Mouse (Mus musculus) CD4-positive, CD25-positive, alpha-beta regulatory T cell, adult 4 months (primary cell): Measurements from ENCODE around the gene Itga6. TPM values are rescaled to one million over a fixed set of nuclear protein-coding genes. Genes with fewer than 3 reads are reported as not detected.

Source experiments
- ATAC-seq: one replicate; pipeline ENCODE4 v1.8.0; 2017
- polyA plus RNA-seq, 2 experiments: library from polyadenylated mRNA; unstranded; fragments of 100-300 nt; shearing (Covaris generic); gene quantifications; one replicate each; pipeline ENCODE4 v1.2.1; 2017

The Itga6 gene
- polyA plus RNA-seq, 2 experiments from 2014 or later: 49.6 to 77.1 TPM

- ATAC-seq: no peak
Measured at GRCm38 (mm10) chr2:71764961-71765735, 19.7 kb downstream of the Itga6 start.

DNA sequence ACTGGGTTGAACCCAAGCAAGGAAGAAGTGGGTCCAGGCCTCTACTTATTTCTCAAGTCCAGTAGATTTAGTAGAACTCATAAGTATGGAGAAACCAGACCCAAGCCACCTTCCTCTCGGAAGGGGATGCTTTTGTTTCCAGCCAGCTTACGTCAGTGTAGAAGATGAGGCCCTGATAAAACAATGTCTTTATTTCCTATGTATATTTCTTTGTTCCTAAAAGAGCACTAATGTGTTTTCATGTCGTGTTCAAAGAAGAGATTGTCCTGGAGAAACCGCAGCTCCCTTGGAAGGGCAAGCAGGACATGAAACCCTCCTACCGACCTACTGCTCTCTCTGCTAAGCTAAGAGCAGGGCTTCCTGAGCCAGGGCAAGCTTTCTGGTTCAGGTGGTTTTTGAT, 20.6 kb downstream of the Itga6 start:
- ATAC-seq: no peak

GRCm38 (mm10) chr2:71767019-71767610, 21.7 kb downstream of the Itga6 start:
- no peak for ATAC-seq

DNA sequence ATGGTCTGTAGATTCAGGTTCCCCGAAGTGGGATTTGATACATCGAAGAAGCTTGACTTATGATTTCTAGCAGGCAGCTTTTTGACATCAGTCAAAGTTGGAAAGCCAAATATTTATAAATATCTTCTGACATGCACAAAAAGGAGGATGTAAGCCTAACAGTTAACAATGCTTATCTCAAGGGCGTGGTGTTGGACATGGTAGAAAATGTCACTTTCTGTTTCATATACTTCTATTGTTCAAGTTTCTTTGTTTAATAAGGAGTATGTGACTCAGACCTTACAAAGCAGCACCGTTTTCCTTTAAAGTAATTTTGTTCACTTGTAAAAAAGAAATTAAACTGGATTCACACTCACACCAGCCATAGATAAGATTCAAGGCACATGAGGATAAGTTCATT, 26.3 kb downstream of the Itga6 start:
- ATAC-seq: peak; percentile 64

DNA sequence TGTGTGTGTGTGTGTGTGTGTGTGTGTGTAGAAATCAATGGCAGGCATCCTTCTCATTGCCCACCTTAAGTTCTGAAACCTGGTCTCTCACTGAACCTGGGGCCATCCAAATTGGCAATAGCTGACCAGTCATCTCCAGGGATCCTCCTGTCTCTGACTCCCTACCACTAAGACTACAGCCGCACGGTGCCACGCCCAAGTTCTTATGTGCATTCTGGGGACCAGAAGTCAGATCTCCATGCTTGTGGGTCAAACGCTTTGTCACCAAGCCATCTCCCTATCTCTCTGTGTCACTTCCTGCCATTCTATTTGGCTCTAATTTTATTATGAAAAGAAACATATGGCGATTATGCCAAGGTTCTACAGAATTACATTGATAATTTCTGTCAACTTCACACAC, 28.3 kb downstream of the Itga6 start:
- ATAC-seq: no peak

DNA sequence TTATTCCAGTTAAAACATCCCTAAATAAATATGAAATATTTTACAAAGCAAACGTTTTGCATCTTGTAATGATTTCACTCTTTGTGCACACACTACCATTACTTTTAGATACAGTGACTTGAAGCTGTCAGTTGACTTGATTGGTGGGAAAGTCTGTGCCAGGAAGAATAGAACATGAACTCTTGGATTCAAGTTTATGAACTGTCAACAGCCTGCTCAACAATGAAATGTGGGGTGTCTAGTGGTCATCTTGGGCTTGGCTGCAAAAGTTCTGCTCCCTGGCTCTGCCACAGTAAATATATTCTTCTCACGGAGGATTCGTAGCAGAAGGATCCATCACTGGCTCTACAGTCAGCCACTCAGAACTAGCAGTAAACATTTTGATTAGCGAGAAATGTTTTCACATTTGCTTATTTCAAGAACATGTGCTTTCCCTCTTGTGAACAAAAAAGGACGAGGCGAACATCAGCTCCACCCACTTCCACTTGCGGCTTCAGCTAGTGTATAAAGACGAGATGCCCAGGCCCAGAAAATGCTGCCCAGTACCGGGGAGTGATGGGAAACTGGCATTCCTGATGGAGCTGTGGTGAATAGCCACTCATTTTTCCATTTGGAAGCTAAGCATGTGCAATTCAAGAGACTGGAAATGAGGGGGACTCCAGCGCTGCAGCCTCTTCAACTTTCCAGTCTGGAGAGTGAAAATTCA, 29.0 kb downstream of the Itga6 start:
- no peak for ATAC-seq

DNA sequence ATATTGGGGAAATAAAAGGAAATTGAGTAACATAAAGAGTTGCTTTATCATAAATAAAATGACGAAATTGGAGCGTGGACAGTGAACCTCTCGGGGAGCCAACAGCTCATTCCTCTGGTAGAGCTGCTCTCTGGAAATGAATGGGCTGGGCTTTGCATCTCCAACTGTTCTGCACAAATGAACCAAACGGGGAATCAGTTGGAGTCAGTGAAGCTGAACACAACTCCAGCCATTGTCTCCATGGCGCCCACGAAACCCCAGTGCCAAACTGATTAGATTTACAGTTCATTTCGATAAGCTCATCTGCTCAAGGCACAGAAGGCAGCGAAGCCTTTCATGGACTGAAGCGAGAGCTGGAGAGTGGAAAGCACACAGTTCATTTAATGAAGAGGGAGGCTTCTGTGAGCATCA, 29.8 kb downstream of the Itga6 start:
- ATAC-seq: no peak

DNA sequence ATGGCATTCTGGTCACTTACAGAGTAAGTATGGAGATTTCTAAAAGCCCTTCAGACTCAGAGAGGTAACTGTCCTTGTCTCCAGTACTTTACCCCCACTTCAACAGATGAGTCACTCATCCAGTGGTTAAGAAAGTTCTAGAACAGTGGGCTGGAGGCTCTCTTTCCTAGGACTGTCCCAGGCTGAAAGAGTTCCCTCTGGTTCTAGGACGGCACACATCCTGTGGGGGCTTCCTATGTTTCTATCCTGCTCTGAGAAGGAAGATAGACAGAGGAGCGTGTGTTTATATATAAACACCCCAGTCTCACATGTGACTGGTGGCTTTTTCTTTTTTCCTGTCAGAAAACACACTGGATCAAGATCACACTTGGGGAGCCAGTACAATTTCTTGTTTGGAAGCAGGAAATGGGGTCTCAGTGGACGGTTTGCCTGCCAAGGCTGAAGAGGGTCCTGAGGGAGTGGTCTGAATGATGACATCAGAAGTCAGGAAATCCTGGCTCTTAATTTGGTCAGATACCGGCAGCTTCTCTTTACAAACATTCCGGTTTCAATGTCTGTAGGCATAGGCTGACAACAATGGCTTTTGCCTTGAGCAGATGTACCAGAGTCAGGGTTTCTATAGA, 34.0 kb downstream of the Itga6 start:
- ATAC-seq: no peak

- no peak for ATAC-seq
Measured at GRCm38 (mm10) chr2:71780016-71780415, 34.6 kb downstream of the Itga6 start.

GRCm38 (mm10) chr2:71785260-71785659, 39.8 kb downstream of the Itga6 start:
- no peak for ATAC-seq

DNA sequence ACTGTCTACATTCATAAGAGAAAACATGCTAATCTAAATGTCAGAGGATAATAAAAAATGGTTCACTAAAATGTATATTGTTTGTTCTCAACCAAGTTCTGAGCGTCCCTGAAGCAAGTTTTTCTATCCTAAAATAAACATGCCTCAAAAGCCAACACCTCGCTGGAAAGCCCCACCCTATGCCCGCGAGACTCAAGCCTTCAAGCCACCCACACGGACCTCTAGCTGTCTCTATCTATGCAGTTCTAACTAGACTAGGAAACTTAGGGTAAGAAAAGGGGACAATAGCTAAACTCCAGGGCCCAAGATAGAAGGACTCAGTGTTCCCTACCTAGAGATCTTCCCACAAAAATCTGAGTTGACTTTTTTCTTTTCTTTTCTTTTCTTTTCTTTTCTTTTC, 40.6 kb downstream of the Itga6 start:
- peak; percentile 5 for ATAC-seq

DNA sequence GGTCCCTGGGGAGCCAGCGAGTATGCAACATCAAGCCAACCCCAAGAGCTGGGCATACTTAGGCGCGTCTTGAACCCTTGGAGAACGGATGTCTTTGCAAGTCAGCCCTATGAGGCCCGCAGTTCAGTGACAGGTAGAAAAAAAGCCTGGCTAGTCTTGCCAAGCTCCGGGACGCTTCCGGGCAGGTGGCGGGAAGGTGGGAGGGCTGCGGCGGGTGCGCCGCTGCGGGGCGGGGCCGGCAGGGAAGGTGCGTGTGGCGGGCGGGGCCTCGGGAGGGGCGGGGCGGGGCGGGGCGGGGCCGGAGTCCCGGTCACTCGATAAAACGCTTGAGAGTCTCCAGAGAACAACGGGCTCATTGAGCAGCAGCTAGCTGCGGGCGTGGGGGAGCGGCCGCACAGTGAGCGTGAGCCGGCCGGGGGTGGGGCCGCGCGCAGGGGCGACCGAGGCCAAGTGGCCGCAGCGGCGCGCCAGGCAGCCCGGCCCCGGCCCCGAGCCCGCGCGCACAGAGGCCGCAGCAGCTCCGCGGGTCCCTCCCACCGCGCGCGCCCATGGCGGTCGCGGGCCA, 41.3 kb downstream of the Itga6 start:
- peak; percentile 82 for ATAC-seq

GRCm38 (mm10) chr2:71787156-71787590, 41.8 kb downstream of the Itga6 start:
- ATAC-seq: peak; percentile 42

DNA sequence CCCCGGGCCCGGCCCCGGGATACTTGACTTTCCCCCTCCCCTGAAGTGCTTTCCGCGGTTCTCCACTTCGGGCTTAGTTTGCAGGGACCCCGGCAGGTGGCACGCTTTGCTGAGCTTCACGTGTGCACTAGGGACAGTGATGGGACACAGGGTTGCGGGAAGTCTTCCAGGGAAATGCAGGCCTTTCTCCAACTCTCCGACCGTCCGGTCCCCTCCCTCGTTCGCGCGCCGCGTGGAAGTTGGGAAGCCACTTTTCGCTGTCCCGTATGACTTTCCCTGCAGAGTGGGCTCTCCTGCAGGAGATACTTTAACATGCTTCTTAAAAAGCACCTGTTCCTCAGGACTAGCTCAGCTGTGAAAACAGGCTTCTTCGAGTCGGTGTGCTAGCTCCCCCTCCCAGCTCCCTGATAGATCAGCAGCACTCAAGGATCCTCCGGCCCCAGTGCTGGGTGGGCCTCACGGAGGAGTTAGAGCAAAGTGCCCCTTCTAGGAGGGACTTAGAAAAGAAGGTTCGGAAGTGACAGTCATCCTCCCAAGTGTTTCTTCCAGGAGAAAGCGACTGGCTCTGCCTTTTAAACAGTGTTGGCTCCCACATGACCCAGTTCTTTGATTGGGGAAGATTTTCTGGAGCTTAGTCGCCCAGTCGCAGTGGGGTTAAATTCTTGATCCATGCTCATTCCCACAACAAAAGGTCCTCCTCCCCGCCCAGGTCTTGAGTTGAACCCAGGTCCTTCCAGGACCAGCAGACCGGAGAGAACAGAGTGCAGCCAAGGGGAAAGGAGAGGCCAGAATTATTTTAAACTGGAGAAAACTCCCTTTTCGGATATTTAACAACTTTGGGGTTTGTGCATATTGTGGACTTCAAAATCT, 42.4 kb downstream of the Itga6 start:
- peak; percentile 16 for ATAC-seq

DNA sequence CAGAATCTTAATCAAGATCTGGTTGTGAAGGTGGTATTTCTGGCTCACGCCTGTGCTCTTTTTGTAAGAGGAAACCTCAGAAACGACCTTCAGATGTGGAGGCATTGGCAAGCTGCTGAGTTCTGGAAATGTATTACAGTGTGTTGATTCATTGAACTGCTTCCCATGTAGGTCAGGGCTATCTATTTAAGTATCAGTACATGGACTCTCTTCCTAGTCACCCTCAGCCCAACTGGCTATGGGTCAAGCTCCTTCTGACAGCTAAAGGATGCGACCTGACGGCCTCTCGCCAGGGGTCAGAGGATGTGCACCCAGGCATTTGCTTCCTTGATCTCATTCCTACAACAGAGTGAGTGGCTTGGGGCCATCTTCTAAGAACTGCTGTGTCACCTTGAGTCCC, 45.3 kb downstream of the Itga6 start:
- ATAC-seq: no peak

DNA sequence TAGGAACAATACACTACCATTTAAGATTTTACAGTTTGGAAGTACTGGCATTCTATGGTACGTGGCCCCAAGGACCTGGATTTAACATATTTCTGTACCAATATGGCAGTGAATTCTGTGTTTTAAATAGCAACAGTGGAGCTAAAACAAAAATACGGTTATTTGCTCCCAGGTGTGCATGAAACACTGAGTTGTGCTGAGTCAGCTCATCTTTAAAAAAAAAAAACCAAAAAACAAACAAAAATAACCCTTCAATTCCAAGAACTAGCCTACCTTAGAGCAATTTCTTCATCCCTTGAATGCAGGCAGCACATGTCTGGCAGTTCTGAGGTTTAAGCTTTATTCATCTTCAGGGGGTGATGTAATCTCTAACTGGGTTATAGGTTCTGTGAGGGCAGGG, 45.8 kb downstream of the Itga6 start:
- ATAC-seq: no peak

GRCm38 (mm10) chr2:71794139-71794538, 48.7 kb downstream of the Itga6 start:
- no peak for ATAC-seq

GRCm38 (mm10) chr2:71796787-71797186, 51.4 kb downstream of the Itga6 start:
- ATAC-seq: no peak

DNA sequence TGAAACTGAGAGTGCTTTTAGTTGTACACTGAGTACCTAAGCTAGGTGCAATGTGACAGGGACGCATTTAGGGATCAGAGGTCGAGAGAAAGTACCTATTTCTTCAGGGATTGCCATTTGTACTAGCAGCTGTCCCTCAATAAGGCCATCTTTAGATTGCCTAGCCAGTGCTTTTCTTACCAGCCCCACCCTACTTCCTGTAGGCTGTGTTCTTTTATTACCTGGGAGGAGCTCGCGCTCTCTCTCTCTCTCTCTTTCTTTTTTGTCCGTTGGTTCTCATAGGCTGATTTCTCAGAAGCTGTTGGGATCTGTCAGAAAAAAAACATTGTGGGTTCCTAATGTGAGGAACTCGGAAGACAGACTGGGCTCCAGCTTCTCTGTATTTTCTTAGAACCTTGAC, 55.4 kb downstream of the Itga6 start:
- peak; percentile 83 for ATAC-seq

DNA sequence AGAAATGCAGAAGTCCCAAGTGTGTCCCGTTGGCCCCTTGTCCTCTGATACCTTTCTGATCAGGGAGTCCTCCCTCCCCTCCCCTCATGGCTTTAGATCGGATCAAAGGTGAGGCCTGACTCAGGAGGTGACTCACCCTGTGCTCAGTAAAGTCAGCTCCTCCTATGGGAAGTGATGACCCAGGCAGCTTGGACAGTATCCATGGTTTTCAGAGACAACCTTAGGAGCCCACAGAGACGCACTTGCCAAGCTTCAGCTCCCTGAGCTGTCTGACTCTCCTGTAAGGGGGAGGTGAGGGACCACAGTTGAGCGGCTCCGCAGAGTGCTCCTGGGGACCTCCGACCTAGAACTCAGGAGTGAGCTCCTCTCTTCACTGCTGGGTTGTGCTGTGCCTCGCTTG, 56.3 kb downstream of the Itga6 start:
- peak; percentile 19 for ATAC-seq

DNA sequence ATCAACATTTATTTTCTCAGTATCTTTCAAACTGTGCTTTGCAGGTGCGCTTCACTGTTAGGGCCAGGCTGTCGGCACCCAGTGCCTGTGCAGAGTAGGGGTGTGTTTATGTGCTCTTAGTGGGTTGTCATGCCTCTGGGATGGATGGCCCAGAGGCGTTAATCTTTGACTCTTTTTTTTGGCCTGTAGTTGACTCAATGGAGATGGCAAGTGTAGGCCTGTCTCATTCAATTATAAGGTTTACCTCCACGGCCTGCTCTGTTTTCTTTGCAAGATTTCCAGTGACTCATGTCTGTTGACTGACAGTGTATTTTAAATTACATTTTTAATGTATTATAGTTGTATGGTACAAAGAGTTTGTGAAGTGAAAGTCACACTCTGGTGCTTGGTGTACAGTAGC, 56.7 kb downstream of the Itga6 start:
- ATAC-seq: no peak

GRCm38 (mm10) chr2:71805120-71805519, 59.7 kb downstream of the Itga6 start:
- ATAC-seq: no peak
